Mouse (Mus musculus) stomach, postnatal 0 days (tissue): ENCODE measurements around the gene Dnah8. TPM values are rescaled to one million over a fixed set of nuclear protein-coding genes. Genes with fewer than 3 reads are reported as not detected.

ENCODE experiments used
- ATAC-seq: fragments of 200-750 bp; cut with Nextera tagmentation; 2 replicates; pipeline ENCODE4 v1.8.0; 2017; ENCODE audit not compliant: low FRiP score, low TSS enrichment
- DNase-seq: peaks from one replicate; pipeline ENCODE4 v3.0.0-alpha.2; 2016; ENCODE audit warnings: low spot score
- H3K27ac ChIP-seq: fragments of 300-500 bp; sonication (generic); replicated peaks from 2 replicates; pipeline ENCODE4 v1.5.1; 2014; ENCODE audit warnings: mild to moderate bottlenecking, control low read depth
- H3K27me3 ChIP-seq: fragments of 300-500 bp; sonication (generic); 2 replicates; pipeline ENCODE4 v1.6.1; 2014; ENCODE audit warnings: low read length; ENCODE audit not compliant: control insufficient read depth, insufficient read depth
- H3K36me3 ChIP-seq: fragments of 300-500 bp; sonication (generic); 2 replicates; pipeline ENCODE4 v1.6.1; 2014; ENCODE audit warnings: low read length, mixed read lengths; ENCODE audit not compliant: control insufficient read depth, insufficient read depth
- H3K4me1 ChIP-seq: fragments of 300-500 bp; sonication (generic); replicated peaks from 2 replicates; pipeline ENCODE4 v1.6.1; 2014; ENCODE audit warnings: antibody characterized with exemption; ENCODE audit not compliant: control insufficient read depth, insufficient read depth
- H3K4me2 ChIP-seq: fragments of 300-500 bp; sonication (generic); replicated peaks from 2 replicates; pipeline ENCODE4 v1.6.1; 2014; ENCODE audit warnings: low read depth, mild to moderate bottlenecking, control low read depth, moderate library complexity
- H3K4me3 ChIP-seq: fragments of 300-500 bp; sonication (generic); 2 replicates; pipeline ENCODE4 v1.5.1; 2014; ENCODE audit warnings: low read depth, low read length, control low read depth
- H3K9ac ChIP-seq: fragments of 300-500 bp; sonication (generic); 2 replicates; pipeline ENCODE4 v1.6.1; 2014; ENCODE audit warnings: mild to moderate bottlenecking, low read length, control low read depth, mixed read lengths
- H3K9me3 ChIP-seq: fragments of 300-500 bp; sonication (generic); 2 replicates; pipeline ENCODE4 v1.6.1; 2016; ENCODE audit warnings: low read length; ENCODE audit not compliant: control insufficient read depth
- CTCF ChIP-seq: IDR thresholded peaks from 2 replicates; pipeline ENCODE4 v1.5.1; 2016; ENCODE audit warnings: antibody characterized with exemption, low read depth, mild to moderate bottlenecking, moderate library complexity
- EP300 ChIP-seq: optimal IDR thresholded peaks from 2 replicates; pipeline ENCODE3; 2016; ENCODE audit warnings: antibody characterized with exemption
- WGBS: fragments of 180-500 bp; shearing (Covaris S2); extraction: QIAGEN DNeasy Blood & Tissue Kit; methylation state at CpG from one replicate; pipeline ENCODE4 v1.1.7; 2014; 5-methylcytosine and 5-hydroxymethylcytosine counted together
- polyA plus RNA-seq: library from polyadenylated mRNA; unstranded; fragments of >200 nt; fragmentation: Nextera tagmentation; extraction: Ambion mirVana; gene quantifications from 2 replicates; pipeline ENCODE4 v1.2.1, GENCODE M21; 2015

Gene Dnah8
- polyA plus RNA-seq, 1 experiment from 2014 or later = 0.92 TPM

DNA sequence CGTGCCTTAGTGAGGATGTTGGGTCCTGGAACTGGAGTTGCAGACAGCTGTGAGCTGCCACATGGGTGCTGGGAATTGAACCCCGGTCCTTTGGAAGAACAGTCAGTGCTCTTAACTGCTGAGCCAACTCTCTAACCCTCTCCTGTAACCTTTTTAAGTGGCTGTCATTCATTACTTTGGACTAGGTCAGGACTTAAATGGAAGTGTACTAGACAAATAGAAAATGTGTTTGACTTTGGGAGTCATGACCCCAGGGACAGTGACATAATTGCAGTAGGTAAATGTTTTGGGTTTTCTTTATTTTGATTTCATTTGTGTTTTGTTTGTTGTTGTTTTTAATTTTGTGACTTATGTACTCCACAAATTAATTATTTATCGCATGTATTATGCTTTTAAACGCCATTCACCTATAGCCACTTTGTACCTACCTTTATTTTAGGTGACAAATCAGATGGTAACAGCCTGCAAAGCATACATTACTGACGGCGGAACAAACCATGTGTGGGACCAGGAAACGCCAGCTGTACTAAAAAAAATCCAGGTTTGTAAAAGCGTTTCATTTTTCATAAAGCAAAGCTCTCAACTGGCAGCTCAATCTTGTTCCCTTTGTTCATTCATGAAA is 33.5 kb downstream of the Dnah8 start:
- no peak for DNase-seq
- TF ChIP-seq EP300 (no peak), CTCF (no peak)
- H3K9me3 ChIP-seq = no peaks in the 10 kb centered on the region
- no peaks in the 10 kb centered on the region for H3K36me3 ChIP-seq
- WGBS = 35% methylated on average over 8 of the region's 8 CpGs
- H3K9ac ChIP-seq = 0 out of 2 replicates have a peak overlapping the region, but pooled peaks have one; percentile 28
- H3K4me2 ChIP-seq = peak overlapping the region; percentile 53
- H3K4me3 ChIP-seq = peak overlapping the region; percentile 35
- H3K4me1 ChIP-seq = no peaks in the 10 kb centered on the region
- H3K27ac ChIP-seq = peak overlapping the region; percentile 67
- H3K27me3 ChIP-seq = no peaks in the 10 kb centered on the region
- peak; percentile 76 for ATAC-seq

DNA sequence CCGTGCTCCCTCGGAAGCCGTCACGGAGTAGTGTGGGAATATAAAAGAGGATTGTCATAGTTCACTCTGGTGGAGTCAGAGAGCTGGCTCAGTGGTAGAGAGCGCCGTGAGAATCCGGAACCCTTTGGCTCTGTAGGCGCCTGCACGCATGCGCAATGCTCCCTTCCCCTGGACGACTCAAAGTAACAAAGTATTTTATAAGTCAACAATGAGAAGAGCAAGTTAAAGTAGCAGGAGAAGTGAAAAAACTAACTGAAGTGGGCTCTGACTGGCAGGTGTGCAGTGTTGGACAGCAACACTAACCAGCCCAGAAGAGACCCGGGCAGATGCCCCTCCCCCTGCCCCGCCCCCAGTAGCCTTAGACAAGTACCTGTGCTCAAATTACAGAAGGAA is 34.0 kb downstream of the Dnah8 start:
- H3K4me2 ChIP-seq = peak overlapping the region; percentile 53
- H3K36me3 ChIP-seq = no peaks in the 10 kb centered on the region
- DNase-seq (peak; percentile 86), ATAC-seq (peak; percentile 91)
- 0 out of 2 replicates have a peak overlapping the region, but pooled peaks have one; percentile 28 for H3K9ac ChIP-seq
- no peaks in the 10 kb centered on the region for H3K9me3 ChIP-seq
- H3K27me3 ChIP-seq = no peaks in the 10 kb centered on the region
- 8% methylated on average over 13 of the region's 13 CpGs for WGBS
- H3K4me1 ChIP-seq = no peaks in the 10 kb centered on the region
- H3K27ac ChIP-seq = peak overlapping the region; percentile 67
- TF ChIP-seq CTCF = no peak
- no peak for TF ChIP-seq EP300
- peak overlapping the region; percentile 35 for H3K4me3 ChIP-seq

DNA sequence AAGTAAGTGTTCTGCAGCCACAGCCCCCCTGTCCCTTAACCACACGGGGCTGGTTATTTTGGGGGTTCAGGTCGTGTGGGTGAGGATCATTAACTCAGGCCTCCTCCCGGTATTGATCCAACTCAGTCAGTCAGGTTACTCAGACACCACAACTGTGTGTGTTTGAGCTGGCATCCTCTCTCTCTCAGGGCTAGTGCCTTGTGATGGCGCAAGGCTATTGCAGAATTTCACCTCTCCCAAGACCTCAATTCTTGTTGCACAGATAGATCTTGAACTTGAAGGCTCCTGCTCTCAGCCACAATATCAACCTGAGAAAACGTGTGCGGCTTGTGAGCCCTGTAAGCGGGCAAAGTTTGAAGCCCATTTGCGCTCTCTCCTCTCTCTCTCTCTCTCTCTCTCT is 38.0 kb downstream of the Dnah8 start:
- Histone ChIP-seq H3K36me3 (no peaks in the 10 kb centered on the region), H3K27ac (no peak overlapping the region), H3K4me1 (no peaks in the 10 kb centered on the region), H3K27me3 (no peaks in the 10 kb centered on the region), H3K4me3 (no peak overlapping the region), H3K4me2 (no peak overlapping the region), H3K9me3 (no peaks in the 10 kb centered on the region), H3K9ac (no peak overlapping the region)
- 70% methylated on average over 8 of the region's 8 CpGs for WGBS
- no peak for ATAC-seq
- DNase-seq = no peak
- TF ChIP-seq EP300 (no peak), CTCF (no peak)

DNA sequence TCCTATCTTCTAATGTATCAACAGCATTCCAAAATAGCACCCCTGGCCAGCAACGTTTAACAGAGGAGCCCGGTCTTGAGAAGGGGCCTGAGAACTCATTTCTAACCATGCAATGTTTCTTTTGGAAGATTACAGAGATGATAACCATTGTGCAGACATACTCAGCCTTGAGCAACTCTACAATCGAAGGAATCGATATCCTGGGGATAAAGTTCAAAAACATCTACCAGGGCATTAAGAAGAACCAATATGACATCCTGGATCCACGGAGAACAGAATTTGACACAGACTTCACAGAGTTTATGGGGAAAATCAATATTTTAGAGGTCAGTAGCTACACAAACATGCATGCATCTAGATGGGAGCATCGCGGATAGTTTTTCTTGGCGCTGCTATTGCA is 39.0 kb downstream of the Dnah8 start:
- H3K27ac ChIP-seq = no peak overlapping the region
- WGBS = 87% methylated on average over 8 of the region's 8 CpGs
- H3K36me3 ChIP-seq = no peaks in the 10 kb centered on the region
- ATAC-seq (no peak), DNase-seq (no peak)
- no peaks in the 10 kb centered on the region for H3K9me3 ChIP-seq
- H3K27me3 ChIP-seq = no peaks in the 10 kb centered on the region
- no peaks in the 10 kb centered on the region for H3K4me1 ChIP-seq
- H3K4me3 ChIP-seq = no peak overlapping the region
- no peak for TF ChIP-seq EP300
- TF ChIP-seq CTCF = no peak
- H3K4me2 ChIP-seq = no peak overlapping the region
- H3K9ac ChIP-seq = no peak overlapping the region

DNA sequence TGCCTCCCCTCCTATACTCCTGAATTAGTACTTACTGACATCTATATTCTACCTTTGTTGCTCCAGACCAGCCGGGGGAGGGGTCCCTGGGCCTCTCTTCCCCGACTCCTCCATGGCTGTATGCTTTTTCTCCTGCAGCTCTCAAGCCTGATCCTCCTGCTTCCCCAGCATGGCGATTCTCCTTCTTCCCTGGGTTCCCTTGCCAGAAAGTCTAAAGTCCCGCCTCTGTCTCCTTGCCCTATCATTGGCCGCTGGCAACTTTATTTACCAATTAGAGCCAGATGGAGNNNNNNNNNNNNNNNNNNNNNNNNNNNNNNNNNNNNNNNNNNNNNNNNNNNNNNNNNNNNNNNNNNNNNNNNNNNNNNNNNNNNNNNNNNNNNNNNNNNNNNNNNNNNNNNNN is 40.7 kb downstream of the Dnah8 start:
- no peak overlapping the region for H3K4me2 ChIP-seq
- WGBS = 88% methylated on average over 5 of the region's 5 CpGs
- no peak for ATAC-seq
- no peak for DNase-seq
- no peak overlapping the region for H3K4me3 ChIP-seq
- no peaks in the 10 kb centered on the region for H3K9me3 ChIP-seq
- TF ChIP-seq EP300 (no peak), CTCF (no peak)
- H3K9ac ChIP-seq = no peak overlapping the region
- no peak overlapping the region for H3K27ac ChIP-seq
- no peaks in the 10 kb centered on the region for H3K36me3 ChIP-seq
- H3K27me3 ChIP-seq = no peaks in the 10 kb centered on the region
- no peaks in the 10 kb centered on the region for H3K4me1 ChIP-seq

DNA sequence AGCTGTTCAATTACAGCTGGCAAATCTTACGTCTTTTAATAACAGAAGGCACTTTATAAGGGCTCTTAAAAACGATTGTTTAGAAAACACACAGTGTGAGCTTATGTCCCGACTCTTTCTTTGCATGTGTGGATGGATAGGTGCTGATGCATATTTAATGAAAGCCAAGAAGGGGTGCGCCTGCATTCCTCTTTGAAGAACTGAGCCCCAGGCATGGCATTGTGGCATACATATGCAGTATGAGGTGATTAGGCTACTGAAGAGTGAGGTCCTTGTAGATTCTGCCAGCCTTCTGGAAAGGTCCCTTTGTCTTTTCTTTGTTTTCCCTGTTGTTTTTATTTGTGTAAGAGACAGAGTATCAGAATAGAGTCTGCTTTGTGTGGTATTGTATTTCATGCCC is 48.4 kb downstream of the Dnah8 start:
- Histone ChIP-seq H3K27ac (no peak overlapping the region), H3K4me2 (no peak overlapping the region), H3K27me3 (no peaks in the 10 kb centered on the region), H3K9ac (no peak overlapping the region), H3K9me3 (no peaks in the 10 kb centered on the region), H3K36me3 (no peaks in the 10 kb centered on the region), H3K4me3 (no peak overlapping the region), H3K4me1 (no peaks in the 10 kb centered on the region)
- TF ChIP-seq EP300 = no peak
- ATAC-seq = no peak
- no peak for DNase-seq
- WGBS = 72% methylated on average over 4 of the region's 4 CpGs
